In genomic region chr4:77644435-77644834, GRCm38 (mm10) we compare ENCODE assay signal across 12 mouse cellular contexts.
DNase-seq lines count a peak whose midpoint lies in the region; ATAC-seq and TF ChIP-seq lines count a peak whose summit lies in the region.
"Had no signal": no experiment of that assay in that cellular context is flagged by ENCODE, and none has a peak within 500 bp of the region (broad histone marks: within the 10 kb centered on the region; RNA-seq: fewer than 3 reads in every experiment).

No protein-coding gene starts in this region.

- H3K4me1 ChIP-seq in heart, embryonic 12.5 days (replicated peaks) = no peaks in the 10 kb centered on the region
- H3K4me1 ChIP-seq: heart, embryonic 13.5 days; megakaryocyte, embryonic 14.5 days had no signal

- no peak overlapping the region for H3K4me3 ChIP-seq in heart, embryonic 12.5 days
- no peak overlapping the region for H3K4me3 ChIP-seq in left cerebral cortex, adult 2 months
- H3K4me3 ChIP-seq: heart, embryonic 13.5 days; megakaryocyte, embryonic 14.5 days had no signal

- peak; percentile 10 for DNase-seq in adrenal gland, postnatal 14 days
- DNase-seq in adrenal gland, postnatal 25 days = no peak
- peak; percentile 8 for DNase-seq in heart, postnatal 4 days
- DNase-seq in left cerebral cortex, adult 2 months (ENCODE audit: extremely low spot score in 1 of 2, low spot score in 2 of 2) = no peak
- no peak for DNase-seq in left cerebral cortex, postnatal 10 days (ENCODE audit: extremely low spot score in 1 of 2, low spot score in 2 of 2)
- peak; percentile 8 to 33 for DNase-seq in cerebellum, postnatal 25 days
- DNase-seq in urinary bladder, postnatal 36 days (ENCODE audit: low spot score in 2 of 2) = no peak
- DNase-seq: lung, adult 2 months; retina, postnatal 1 day had no signal

- no peak overlapping the region for H3K4me2 ChIP-seq in heart, embryonic 12.5 days
- H3K4me2 ChIP-seq: heart, embryonic 13.5 days had no signal

- peak; percentile 66 for TF ChIP-seq CTCF in left cerebral cortex, adult 2 months (IDR thresholded peaks at IDR 0.05)

- H3K36me3 ChIP-seq in heart, embryonic 12.5 days = no peaks in the 10 kb centered on the region
- H3K36me3 ChIP-seq: heart, embryonic 13.5 days had no signal

- H3K9me3 ChIP-seq in heart, embryonic 12.5 days (replicated peaks) = no peaks in the 10 kb centered on the region
- H3K9me3 ChIP-seq: heart, embryonic 13.5 days; megakaryocyte, embryonic 14.5 days had no signal

- ATAC-seq in heart, embryonic 12.5 days (ENCODE audit: insufficient number of reproducible peaks, low FRiP score) = no peak

- intact Hi-C loops in left cerebral cortex, adult 2 months (cut with DNase I) = loop anchor here (10.0 kb wide), 1 partner anchor 350 kb away; no protein-coding TSS in a partner anchor
- intact Hi-C loops in left cerebral cortex, postnatal 10 days (cut with DNase I) = loop anchor here (10.0 kb wide), 3 partner anchors 570 to 1410 kb away; partner anchors contain the start of gene Ptprd

- no peak overlapping the region for H3K27ac ChIP-seq in heart, embryonic 12.5 days (ENCODE audit: poor library complexity, severe bottlenecking)
- H3K27ac ChIP-seq in left cerebral cortex, adult 2 months = peak overlapping the region; percentile 66
- H3K27ac ChIP-seq: heart, embryonic 13.5 days had no signal

- H3K27me3 ChIP-seq in heart, embryonic 12.5 days (replicated peaks) = no peaks in the 10 kb centered on the region
- H3K27me3 ChIP-seq: heart, embryonic 13.5 days; megakaryocyte, embryonic 14.5 days had no signal

- no peak overlapping the region for H3K9ac ChIP-seq in heart, embryonic 12.5 days
- H3K9ac ChIP-seq: heart, embryonic 13.5 days had no signal

Comparison
In these comparisons a context has a peak if more than half of its experiments do, and no peak if none do; other contexts are left out.
1. DNase-seq: peak in adrenal gland, postnatal 14 days (single experiment), heart, postnatal 4 days (single experiment) and cerebellum, postnatal 25 days (2 of 2); none in adrenal gland, postnatal 25 days (single experiment), left cerebral cortex, adult 2 months (0 of 2), left cerebral cortex, postnatal 10 days (0 of 2) and urinary bladder, postnatal 36 days (0 of 2).